Mouse (Mus musculus) urinary bladder, adult 18-20 months (tissue): ENCODE data around the gene Kctd13.
A peak's percentile ranks its signal among the peaks of the same experiment; 100 is the strongest.

ENCODE experiments used
- DNase-seq, 2 experiments: peaks; one replicate each; pipeline ENCODE4 v3.0.0; 2022; ENCODE audit warnings: low spot score in 2 of 2, mixed read lengths in 2 of 2

Gene Kctd13

GRCm38 (mm10) chr7:126982054-126982453 lies 53.4 kb downstream of the Kctd13 start:
- DNase-seq = no peak

DNA sequence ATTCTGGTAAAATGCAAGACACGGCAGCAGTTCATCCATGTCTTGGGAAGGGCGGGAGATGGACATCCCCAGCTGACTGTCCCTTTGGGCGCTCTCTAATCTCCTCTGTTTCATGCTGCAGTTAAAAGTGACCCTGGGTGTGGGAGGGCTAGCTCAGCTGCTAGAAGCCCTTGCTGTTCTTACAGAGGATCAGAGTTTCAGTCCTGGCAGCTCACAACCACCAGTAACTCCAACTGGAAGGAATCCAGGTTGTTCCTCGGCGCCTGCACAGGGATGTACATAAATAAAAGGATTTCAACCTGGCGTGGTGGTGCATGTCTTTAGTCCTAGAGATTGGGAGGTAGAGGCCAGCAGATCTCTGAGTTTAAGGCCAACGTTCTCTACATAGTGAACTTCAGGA lies 54.4 kb downstream of the Kctd13 start:
- no peak for DNase-seq

DNA sequence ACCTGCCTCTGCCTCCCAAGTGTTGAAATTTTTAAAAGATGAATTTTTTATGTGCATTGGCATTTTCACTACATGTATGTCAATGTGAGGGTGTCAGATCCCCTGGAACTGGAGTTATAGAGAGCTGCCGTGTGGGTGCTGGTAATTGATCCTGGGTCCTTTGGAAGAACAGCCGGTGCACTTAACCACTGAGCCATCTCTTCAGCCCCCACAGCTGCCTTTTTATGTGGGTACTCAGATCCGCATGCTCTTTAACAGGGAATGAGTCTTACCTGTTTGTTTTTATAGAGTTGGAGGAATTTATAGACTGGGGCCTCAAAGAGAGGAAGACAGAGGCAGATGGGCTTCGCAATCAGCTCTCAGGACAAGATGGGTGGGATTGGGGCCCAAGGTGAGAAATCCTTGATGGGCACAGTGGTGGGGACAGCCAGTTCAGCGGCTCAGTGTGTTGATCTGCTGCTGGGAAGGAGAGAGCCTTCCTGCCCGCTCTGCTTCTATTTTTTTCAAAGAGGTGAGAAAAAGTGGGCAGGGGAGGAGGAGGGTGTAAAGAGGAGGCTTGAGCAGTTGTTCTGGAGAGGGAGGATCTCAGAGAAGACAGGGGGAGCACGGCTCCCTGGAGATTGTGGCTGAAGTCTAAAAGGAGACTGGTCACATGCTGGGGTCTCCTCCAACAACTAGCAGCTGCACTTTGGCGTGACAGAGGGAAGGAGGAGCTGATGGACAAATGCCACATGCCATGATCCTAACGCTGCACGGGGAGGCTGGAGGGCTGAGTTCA lies 56.2 kb downstream of the Kctd13 start:
- DNase-seq = no peak

DNA sequence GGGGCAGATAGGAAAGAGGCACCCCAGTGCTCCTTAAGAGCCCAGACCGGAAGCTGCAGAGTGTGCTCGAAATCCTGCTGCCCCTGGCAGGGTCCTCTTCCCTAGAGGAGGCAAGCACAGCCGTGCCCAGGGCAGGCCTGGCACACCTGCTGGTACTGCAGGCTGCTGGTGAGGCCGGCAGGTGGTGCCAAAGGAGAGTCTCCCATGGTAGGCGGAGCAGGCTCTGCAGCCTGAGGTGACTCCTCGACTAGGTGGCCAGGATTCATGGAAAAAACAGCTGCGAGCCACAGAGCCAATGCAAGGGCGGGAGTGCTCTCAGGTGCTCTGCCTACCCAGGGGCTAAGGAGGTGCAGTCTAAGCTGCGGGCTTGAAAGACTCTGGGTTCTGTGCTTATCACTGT lies 57.6 kb downstream of the Kctd13 start:
- DNase-seq = peak; percentile 25 to 27

GRCm38 (mm10) chr7:126988816-126989215 lies 60.1 kb downstream of the Kctd13 start:
- DNase-seq = no peak
